Mouse (Mus musculus): Measurements from ENCODE around the gene Nenf. TPM values are rescaled to one million over a fixed set of nuclear protein-coding genes. Genes with fewer than 3 reads are reported as not detected.
A peak's percentile ranks its signal among the peaks of the same experiment; 100 is the strongest.

Nenf gene
- 106 and 114 TPM in 2 replicates for polyA plus RNA-seq (2015; fragmentation: Nextera tagmentation; extraction: Ambion mirVana)

GRCm38 (mm10) chr1:191317591-191318196 is at the start of gene Nenf:
Nenf (minus strand) TSS chr1:191318194.
- WGBS = 2% methylated on average over 48 of the region's 54 CpGs

GRCm38 (mm10) chr1:191364477-191364876 is 46.5 kb upstream of the Nenf start:
- 83% methylated on average over 4 of the region's 4 CpGs for WGBS
- peaks cover 24% of the 10 kb centered on the region for H3K36me3 ChIP-seq
- H3K9me3 ChIP-seq (replicated peaks) = no peaks in the 10 kb centered on the region
- no peak overlapping the region for H3K27ac ChIP-seq (replicated peaks)
- 0 out of 2 replicates have a peak, but pooled peaks cover 8% of the 10 kb centered on the region for H3K4me1 ChIP-seq
- H3K4me2 ChIP-seq (replicated peaks) = no peak overlapping the region
- no peak overlapping the region for H3K4me3 ChIP-seq (replicated peaks)
- H3K27me3 ChIP-seq = no peaks in the 10 kb centered on the region
- H3K9ac ChIP-seq = no peak overlapping the region
- ATAC-seq (ENCODE audit: insufficient number of reproducible peaks, low FRiP score, low TSS enrichment, low read depth) = no peak

More at GRCm38 (mm10) chr1:191317591-191318196, at the start of gene Nenf:
- peak within 1 kb of the TSS; percentile 72 for H3K4me3 ChIP-seq (replicated peaks)
- H3K27ac ChIP-seq (replicated peaks) = peak within 1 kb of the TSS; percentile 73
- H3K4me2 ChIP-seq (replicated peaks) = peak within 1 kb of the TSS; percentile 60
- H3K36me3 ChIP-seq = no peaks in the 10 kb centered on the region
- H3K9ac ChIP-seq = peak within 1 kb of the TSS; percentile 77
- H3K27me3 ChIP-seq = no peaks in the 10 kb centered on the region
- no peaks in the 10 kb centered on the region for H3K9me3 ChIP-seq (replicated peaks)
- peaks cover 11% of the 10 kb centered on the region for H3K4me1 ChIP-seq
- ATAC-seq (ENCODE audit: insufficient number of reproducible peaks, low FRiP score, low TSS enrichment, low read depth) = peak; percentile 89

DNA sequence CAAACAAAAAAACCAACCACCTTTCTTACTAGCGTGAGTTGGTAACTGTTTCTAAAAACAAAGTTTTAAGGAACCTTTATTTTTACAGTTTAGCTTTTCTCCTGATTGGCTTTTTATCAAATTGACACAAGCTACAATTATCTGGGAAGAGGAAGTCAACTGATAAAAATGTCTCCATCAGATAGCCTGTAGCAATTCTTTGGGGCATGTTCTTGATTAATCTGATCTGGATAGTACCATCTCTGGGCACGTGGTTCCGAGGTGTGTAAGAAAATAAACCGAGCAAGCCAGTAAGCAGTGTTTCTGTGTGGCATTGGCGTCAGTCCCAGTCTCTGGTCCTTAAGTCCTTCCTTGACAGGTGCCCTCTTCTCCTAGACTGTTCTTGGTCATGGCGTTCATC is 44.4 kb upstream of the Nenf start:
- 84% methylated on average over 6 of the region's 6 CpGs for WGBS
- no peak for ATAC-seq (ENCODE audit: insufficient number of reproducible peaks, low FRiP score, low TSS enrichment, low read depth)
- Histone ChIP-seq H3K4me1 (0 out of 2 replicates have a peak, but pooled peaks cover 8% of the 10 kb centered on the region), H3K4me2 (replicated peaks) (no peak overlapping the region), H3K9ac (no peak overlapping the region), H3K4me3 (replicated peaks) (no peak overlapping the region), H3K27me3 (no peaks in the 10 kb centered on the region), H3K27ac (replicated peaks) (no peak overlapping the region), H3K36me3 (peaks cover 26% of the 10 kb centered on the region), H3K9me3 (replicated peaks) (no peaks in the 10 kb centered on the region)

GRCm38 (mm10) chr1:191359478-191359877 is 41.5 kb upstream of the Nenf start:
- Histone ChIP-seq H3K27ac (replicated peaks) (no peak overlapping the region), H3K4me2 (replicated peaks) (no peak overlapping the region), H3K4me3 (replicated peaks) (no peak overlapping the region), H3K9ac (no peak overlapping the region), H3K4me1 (no peaks in the 10 kb centered on the region), H3K9me3 (replicated peaks) (no peaks in the 10 kb centered on the region), H3K36me3 (peaks cover 43% of the 10 kb centered on the region), H3K27me3 (no peaks in the 10 kb centered on the region)
- ATAC-seq (ENCODE audit: insufficient number of reproducible peaks, low FRiP score, low TSS enrichment, low read depth) = no peak
- WGBS = 80% methylated on average over 7 of the region's 7 CpGs

- H3K27ac ChIP-seq (replicated peaks) = no peak overlapping the region
- no peaks in the 10 kb centered on the region for H3K27me3 ChIP-seq
- H3K9me3 ChIP-seq (replicated peaks) = no peaks in the 10 kb centered on the region
- WGBS = 46% methylated on average over 1 of the region's 1 CpGs
- peaks cover 47% of the 10 kb centered on the region for H3K36me3 ChIP-seq
- peaks cover 7% of the 10 kb centered on the region for H3K4me1 ChIP-seq
- no peak overlapping the region for H3K4me2 ChIP-seq (replicated peaks)
- no peak for ATAC-seq (ENCODE audit: insufficient number of reproducible peaks, low FRiP score, low TSS enrichment, low read depth)
- no peak overlapping the region for H3K9ac ChIP-seq
- no peak overlapping the region for H3K4me3 ChIP-seq (replicated peaks)
These were observed 38.9 kb upstream of the Nenf start for GRCm38 (mm10) chr1:191356936-191357335.

DNA sequence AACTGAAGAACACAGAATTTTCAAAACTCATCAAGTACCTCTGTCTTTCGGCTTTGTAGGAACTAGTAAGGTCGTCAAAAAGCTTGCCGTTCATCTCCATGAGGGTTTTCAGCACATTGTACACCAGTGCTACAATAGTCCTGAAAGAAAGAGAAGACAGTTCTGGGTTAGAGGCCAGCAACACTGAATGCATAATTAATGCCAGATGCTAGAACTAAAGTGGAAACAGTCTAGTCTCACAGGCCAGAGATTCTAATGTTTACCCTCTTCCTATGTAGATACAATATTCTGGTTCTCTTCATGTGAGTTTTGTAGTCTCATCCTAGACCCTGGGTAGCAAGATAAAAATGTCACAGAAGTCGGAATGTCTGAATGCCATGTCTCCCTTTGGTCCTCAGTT is 35.8 kb upstream of the Nenf start:
- Histone ChIP-seq H3K4me1 (peaks cover 7% of the 10 kb centered on the region), H3K4me3 (replicated peaks) (no peak overlapping the region), H3K27me3 (no peaks in the 10 kb centered on the region), H3K9ac (no peak overlapping the region), H3K9me3 (replicated peaks) (no peaks in the 10 kb centered on the region), H3K27ac (replicated peaks) (peak overlapping the region; percentile 88; the same call in 1 of the 2 replicates), H3K36me3 (peaks cover 33% of the 10 kb centered on the region), H3K4me2 (replicated peaks) (no peak overlapping the region)
- ATAC-seq (ENCODE audit: insufficient number of reproducible peaks, low FRiP score, low TSS enrichment, low read depth) = 0 out of 2 replicates have a peak, but pooled peaks have one; percentile 50
- 51% methylated on average over 4 of the region's 4 CpGs for WGBS

DNA sequence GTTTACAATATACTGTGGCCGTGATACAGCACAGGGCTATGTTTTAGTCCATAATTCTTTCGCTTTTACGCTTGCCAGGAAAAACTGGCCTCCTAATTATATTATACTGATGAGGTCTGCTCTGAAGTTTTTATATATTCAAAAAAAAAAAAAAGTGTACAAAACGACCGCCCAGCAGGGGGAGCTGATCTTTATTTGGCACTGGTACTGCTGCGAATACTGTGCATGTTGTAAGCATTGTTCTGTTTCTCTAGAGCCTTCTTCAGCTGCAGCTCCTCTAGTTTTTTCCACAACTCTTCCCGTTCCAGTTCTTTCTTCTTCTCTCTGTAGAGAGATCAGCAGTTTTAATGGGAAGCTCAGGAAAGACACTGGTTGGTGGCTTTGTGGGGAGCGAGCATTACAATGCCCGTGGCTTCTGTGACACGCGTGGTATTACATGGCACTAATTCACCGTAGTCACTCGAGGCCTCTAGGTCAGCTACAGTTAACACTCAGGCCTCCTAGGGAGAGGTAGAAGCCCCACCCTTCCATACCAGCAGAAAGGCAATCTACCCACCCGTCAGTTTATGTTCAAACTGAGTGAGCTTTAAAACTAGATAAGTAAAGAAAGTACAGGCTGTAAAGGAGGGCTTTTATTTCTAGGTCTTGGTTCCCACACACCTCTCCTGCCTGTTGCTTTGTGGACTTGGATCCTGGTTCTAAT is 34.9 kb upstream of the Nenf start:
- no peak overlapping the region for H3K4me2 ChIP-seq (replicated peaks)
- no peaks in the 10 kb centered on the region for H3K27me3 ChIP-seq
- peaks cover 7% of the 10 kb centered on the region for H3K4me1 ChIP-seq
- H3K36me3 ChIP-seq = peaks cover 28% of the 10 kb centered on the region
- peak overlapping the region; percentile 88 for H3K27ac ChIP-seq (replicated peaks)
- H3K9ac ChIP-seq = no peak overlapping the region
- H3K4me3 ChIP-seq (replicated peaks) = no peak overlapping the region
- 42% methylated on average over 14 of the region's 14 CpGs for WGBS
- 0 out of 2 replicates have a peak, but pooled peaks have one; percentile 58 for ATAC-seq (ENCODE audit: insufficient number of reproducible peaks, low FRiP score, low TSS enrichment, low read depth)
- H3K9me3 ChIP-seq (replicated peaks) = no peaks in the 10 kb centered on the region

DNA sequence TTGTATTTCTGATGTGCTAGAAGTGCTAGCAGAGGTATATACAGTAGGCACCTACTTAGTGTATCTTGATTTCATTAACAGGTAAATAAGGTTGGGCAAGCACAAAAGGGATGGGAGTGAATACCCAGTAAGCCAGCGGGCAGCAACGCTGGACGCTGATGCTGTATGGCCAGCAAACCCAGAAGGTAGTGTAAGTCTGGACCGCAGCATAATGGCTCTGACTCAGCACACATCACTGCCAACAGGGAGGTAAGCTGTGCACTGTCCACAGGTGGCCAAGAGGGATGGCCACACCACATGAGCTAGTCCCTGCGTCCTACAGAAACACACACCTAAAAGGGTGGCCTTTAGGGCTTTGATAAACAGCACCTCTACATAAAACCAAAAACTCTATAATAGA is 32.4 kb upstream of the Nenf start:
- Histone ChIP-seq H3K4me2 (replicated peaks) (no peak overlapping the region), H3K4me1 (peaks cover 7% of the 10 kb centered on the region), H3K9me3 (replicated peaks) (no peaks in the 10 kb centered on the region), H3K27me3 (no peaks in the 10 kb centered on the region), H3K27ac (replicated peaks) (no peak overlapping the region), H3K36me3 (peaks cover 35% of the 10 kb centered on the region), H3K9ac (no peak overlapping the region), H3K4me3 (replicated peaks) (no peak overlapping the region)
- ATAC-seq (ENCODE audit: insufficient number of reproducible peaks, low FRiP score, low TSS enrichment, low read depth) = no peak
- WGBS = 92% methylated on average over 5 of the region's 5 CpGs

DNA sequence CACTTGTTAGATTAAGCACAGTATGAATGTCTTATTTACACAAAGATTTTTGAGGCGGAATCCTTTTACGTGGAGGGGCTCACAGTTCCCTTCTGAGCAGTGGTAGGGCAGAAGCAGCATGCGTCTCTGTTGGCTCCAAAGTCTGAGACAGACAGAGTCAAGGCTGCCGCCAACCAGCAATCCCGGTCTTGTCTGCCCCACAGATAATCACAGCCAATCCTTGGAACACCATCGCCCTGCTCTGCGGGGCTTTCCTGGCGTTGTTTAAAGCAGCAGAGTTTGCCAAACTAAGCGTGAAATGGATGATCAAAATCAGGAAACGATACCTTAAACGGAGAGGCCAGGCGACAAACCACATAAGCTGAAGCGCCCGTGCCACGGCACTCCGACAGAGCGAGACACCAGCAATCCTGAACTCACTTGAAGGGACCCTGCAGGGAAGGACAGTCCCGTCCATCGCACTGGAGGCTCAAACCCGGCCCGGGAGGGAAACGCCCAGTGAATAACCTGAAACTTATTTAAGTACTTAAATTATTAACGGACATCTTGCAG is 31.6 kb upstream of the Nenf start:
- no peak overlapping the region for H3K27ac ChIP-seq (replicated peaks)
- H3K4me1 ChIP-seq = peaks cover 7% of the 10 kb centered on the region
- ATAC-seq (ENCODE audit: insufficient number of reproducible peaks, low FRiP score, low TSS enrichment, low read depth) = no peak
- no peak overlapping the region for H3K4me2 ChIP-seq (replicated peaks)
- no peaks in the 10 kb centered on the region for H3K27me3 ChIP-seq
- H3K4me3 ChIP-seq (replicated peaks) = no peak overlapping the region
- H3K36me3 ChIP-seq = peaks cover 33% of the 10 kb centered on the region
- 55% methylated on average over 23 of the region's 23 CpGs for WGBS
- no peaks in the 10 kb centered on the region for H3K9me3 ChIP-seq (replicated peaks)
- no peak overlapping the region for H3K9ac ChIP-seq

- Histone ChIP-seq H3K27ac (replicated peaks) (no peak overlapping the region), H3K36me3 (peaks cover 33% of the 10 kb centered on the region), H3K4me3 (replicated peaks) (no peak overlapping the region), H3K4me1 (peaks cover 7% of the 10 kb centered on the region), H3K9ac (no peak overlapping the region), H3K27me3 (no peaks in the 10 kb centered on the region), H3K4me2 (replicated peaks) (no peak overlapping the region), H3K9me3 (replicated peaks) (no peaks in the 10 kb centered on the region)
- 56% methylated on average over 5 of the region's 5 CpGs for WGBS
- ATAC-seq (ENCODE audit: insufficient number of reproducible peaks, low FRiP score, low TSS enrichment, low read depth) = no peak
These were observed 31.0 kb upstream of the Nenf start for GRCm38 (mm10) chr1:191348996-191349395.

GRCm38 (mm10) chr1:191348592-191348991 is 30.6 kb upstream of the Nenf start:
- peaks cover 7% of the 10 kb centered on the region for H3K4me1 ChIP-seq
- H3K4me3 ChIP-seq (replicated peaks) = no peak overlapping the region
- H3K27ac ChIP-seq (replicated peaks) = no peak overlapping the region
- no peaks in the 10 kb centered on the region for H3K27me3 ChIP-seq
- no peaks in the 10 kb centered on the region for H3K9me3 ChIP-seq (replicated peaks)
- peaks cover 37% of the 10 kb centered on the region for H3K36me3 ChIP-seq
- H3K4me2 ChIP-seq (replicated peaks) = no peak overlapping the region
- no peak for ATAC-seq (ENCODE audit: insufficient number of reproducible peaks, low FRiP score, low TSS enrichment, low read depth)
- no peak overlapping the region for H3K9ac ChIP-seq
- 78% methylated on average over 2 of the region's 2 CpGs for WGBS

Measured in embryonic facial prominence, embryonic 15.5 days (tissue).